Mouse (Mus musculus): ENCODE data around the gene Ptpn11. TPM values are rescaled to one million over a fixed set of nuclear protein-coding genes. Genes with fewer than 3 reads are reported as not detected.

Ptpn11 gene
- polyA plus RNA-seq, 1 experiment from 2014 or later, result 21.5 TPM

DNA sequence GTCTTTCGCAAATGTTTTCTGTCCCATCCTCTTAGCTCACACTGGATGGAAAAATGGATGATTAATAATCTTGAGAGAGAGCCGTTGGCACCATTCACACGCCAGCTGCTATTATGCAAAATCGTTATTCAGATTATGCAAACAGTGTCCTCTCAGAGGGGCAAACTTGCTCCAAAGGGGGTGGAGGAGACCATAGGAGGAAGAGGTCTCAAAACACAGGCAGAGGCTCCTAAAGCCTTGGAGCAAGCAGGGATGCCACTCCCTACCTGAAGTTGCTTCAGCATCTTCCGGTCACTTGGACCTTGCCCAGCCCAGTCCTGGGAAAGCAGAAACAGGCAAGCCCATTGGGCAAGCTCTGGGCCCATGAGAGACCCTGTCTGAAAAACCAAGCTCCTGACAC lies 67.8 kb downstream of the Ptpn11 start:
- Histone ChIP-seq H3K36me3 (ENCODE audit: control insufficient read depth, insufficient read depth, low read length) (no peaks in the 10 kb centered on the region), H3K4me3 (ENCODE audit: low read depth, low read length) (no peak overlapping the region), H3K4me2 (no peak overlapping the region), H3K4me1 (replicated peaks; ENCODE audit: control insufficient read depth, insufficient read depth, low read length) (no peaks in the 10 kb centered on the region), H3K27ac (ENCODE audit: low read depth, low read length) (no peak overlapping the region), H3K9me3 (ENCODE audit: control insufficient read depth, low read length) (no peaks in the 10 kb centered on the region), H3K9ac (ENCODE audit: low read depth, low read length) (no peak overlapping the region), H3K27me3 (replicated peaks; ENCODE audit: control insufficient read depth, insufficient read depth, low read length) (no peaks in the 10 kb centered on the region)
- ATAC-seq (replicated peaks; ENCODE audit: low FRiP score), result no peak
- no peak for DNase-seq (ENCODE audit: low spot score)
- WGBS, result 85% methylated on average over 5 of the region's 5 CpGs

DNA sequence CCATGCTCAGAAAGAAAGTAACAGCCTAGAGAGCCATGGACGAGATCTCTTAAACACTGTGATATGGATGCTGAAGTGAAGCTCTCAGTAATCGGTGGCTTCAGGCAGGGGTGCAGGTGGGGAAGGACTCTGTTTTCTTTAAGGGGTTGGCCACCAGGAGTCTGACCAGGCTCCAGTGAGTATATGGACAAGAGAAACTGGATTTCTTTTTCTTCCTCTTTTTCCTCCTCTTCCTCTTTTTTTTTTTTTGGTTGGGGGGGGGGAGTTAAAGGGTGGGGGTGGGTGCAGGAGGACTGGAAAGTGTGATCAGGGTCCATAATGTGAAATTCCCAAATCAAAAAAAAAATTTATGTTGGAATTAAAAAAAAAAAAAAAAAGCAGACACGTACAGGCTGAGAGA lies 68.6 kb downstream of the Ptpn11 start:
- Histone ChIP-seq H3K27me3 (replicated peaks; ENCODE audit: control insufficient read depth, insufficient read depth, low read length) (no peaks in the 10 kb centered on the region), H3K9ac (ENCODE audit: low read depth, low read length) (no peak overlapping the region), H3K4me1 (replicated peaks; ENCODE audit: control insufficient read depth, insufficient read depth, low read length) (no peaks in the 10 kb centered on the region), H3K27ac (ENCODE audit: low read depth, low read length) (no peak overlapping the region), H3K9me3 (ENCODE audit: control insufficient read depth, low read length) (no peaks in the 10 kb centered on the region), H3K36me3 (ENCODE audit: control insufficient read depth, insufficient read depth, low read length) (no peaks in the 10 kb centered on the region), H3K4me3 (ENCODE audit: low read depth, low read length) (no peak overlapping the region), H3K4me2 (no peak overlapping the region)
- no peak for ATAC-seq (replicated peaks; ENCODE audit: low FRiP score)
- 60% methylated on average over 3 of the region's 3 CpGs for WGBS
- DNase-seq (ENCODE audit: low spot score), result no peak

DNA sequence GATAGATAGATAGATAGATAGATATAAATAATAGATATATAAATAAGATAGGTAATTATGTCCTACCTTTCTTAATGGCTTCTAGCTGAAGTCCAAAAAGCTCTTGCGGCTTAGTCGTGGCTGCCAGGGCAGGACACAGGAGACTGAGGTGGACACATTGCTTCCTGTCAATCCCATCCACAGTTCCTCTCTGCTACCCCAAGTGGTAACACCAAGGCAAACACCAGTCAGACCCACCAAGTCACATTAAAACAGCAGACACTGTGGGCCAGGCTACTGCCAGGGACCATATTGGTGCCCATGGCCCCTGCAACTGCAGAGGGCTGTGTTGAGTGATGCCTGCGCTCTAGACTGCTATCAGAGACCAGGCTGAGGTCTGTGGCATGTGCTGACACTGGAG lies 69.2 kb downstream of the Ptpn11 start:
- Histone ChIP-seq H3K9me3 (ENCODE audit: control insufficient read depth, low read length) (no peaks in the 10 kb centered on the region), H3K4me3 (ENCODE audit: low read depth, low read length) (no peak overlapping the region), H3K27ac (ENCODE audit: low read depth, low read length) (no peak overlapping the region), H3K4me2 (no peak overlapping the region), H3K27me3 (replicated peaks; ENCODE audit: control insufficient read depth, insufficient read depth, low read length) (no peaks in the 10 kb centered on the region), H3K4me1 (replicated peaks; ENCODE audit: control insufficient read depth, insufficient read depth, low read length) (no peaks in the 10 kb centered on the region), H3K9ac (ENCODE audit: low read depth, low read length) (no peak overlapping the region), H3K36me3 (ENCODE audit: control insufficient read depth, insufficient read depth, low read length) (no peaks in the 10 kb centered on the region)
- no peak for ATAC-seq (replicated peaks; ENCODE audit: low FRiP score)
- DNase-seq (ENCODE audit: low spot score), result no peak
- 79% methylated on average over 3 of the region's 3 CpGs for WGBS

DNA sequence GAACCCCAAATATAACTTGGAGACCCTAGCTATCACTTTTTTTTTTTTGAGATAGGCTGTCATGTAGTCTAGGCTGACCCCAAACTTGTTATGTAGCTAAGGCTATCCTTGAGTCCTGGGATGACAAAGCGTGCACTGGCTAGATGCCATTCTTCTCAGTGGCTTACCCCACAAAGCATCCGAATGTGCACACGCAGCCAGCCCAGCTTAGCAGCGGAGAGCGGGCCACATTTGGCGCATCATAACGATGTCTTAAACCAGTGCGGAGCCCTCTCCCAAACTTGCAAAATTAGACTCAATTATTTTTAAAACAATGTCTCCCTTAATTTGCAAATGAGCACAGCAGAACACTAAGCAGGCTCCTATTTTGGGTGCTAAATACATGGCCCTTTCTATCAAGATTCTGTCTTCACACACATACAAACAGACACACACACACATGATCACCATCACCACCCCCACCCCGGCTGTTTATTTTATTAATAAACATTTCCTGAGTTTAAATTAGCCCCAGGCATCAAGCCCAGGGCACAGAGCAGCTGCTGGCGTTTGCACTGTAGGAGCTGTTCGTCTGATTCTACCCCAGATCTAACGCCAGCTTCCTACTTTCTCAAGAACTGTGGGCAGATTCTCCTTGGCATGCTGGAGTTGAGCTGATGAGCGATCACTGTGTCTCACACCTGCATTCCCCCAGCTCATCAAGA lies 71.7 kb downstream of the Ptpn11 start:
- no peaks in the 10 kb centered on the region for H3K9me3 ChIP-seq (ENCODE audit: control insufficient read depth, low read length)
- no peak overlapping the region for H3K9ac ChIP-seq (ENCODE audit: low read depth, low read length)
- ATAC-seq (replicated peaks; ENCODE audit: low FRiP score) (no peak), DNase-seq (ENCODE audit: low spot score) (no peak)
- no peaks in the 10 kb centered on the region for H3K36me3 ChIP-seq (ENCODE audit: control insufficient read depth, insufficient read depth, low read length)
- H3K27ac ChIP-seq (ENCODE audit: low read depth, low read length), result no peak overlapping the region
- H3K4me2 ChIP-seq, result no peak overlapping the region
- no peaks in the 10 kb centered on the region for H3K27me3 ChIP-seq (replicated peaks; ENCODE audit: control insufficient read depth, insufficient read depth, low read length)
- no peak overlapping the region for H3K4me3 ChIP-seq (ENCODE audit: low read depth, low read length)
- 83% methylated on average over 13 of the region's 13 CpGs for WGBS
- H3K4me1 ChIP-seq (replicated peaks; ENCODE audit: control insufficient read depth, insufficient read depth, low read length), result no peaks in the 10 kb centered on the region

DNA sequence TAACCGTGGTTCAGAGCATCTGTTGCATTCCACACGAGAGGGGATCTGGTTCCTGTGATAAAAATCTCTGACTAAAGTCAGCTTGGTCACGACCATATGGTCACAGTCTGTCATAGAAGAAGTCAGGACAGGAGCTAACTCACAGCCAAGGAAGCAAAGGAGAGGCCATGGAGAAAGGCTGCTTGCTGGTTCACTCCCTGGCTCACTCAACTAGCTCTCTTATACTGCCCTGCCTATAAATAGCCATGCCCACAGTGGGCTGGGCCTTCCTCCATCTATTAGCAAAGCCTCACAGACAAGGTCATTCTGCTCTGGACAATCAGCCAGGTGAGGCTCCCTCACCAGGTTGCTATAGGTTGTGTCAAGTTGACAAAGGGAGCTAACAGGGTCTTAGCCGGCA lies 72.9 kb downstream of the Ptpn11 start:
- DNase-seq (ENCODE audit: low spot score) (no peak), ATAC-seq (replicated peaks; ENCODE audit: low FRiP score) (no peak)
- Histone ChIP-seq H3K9me3 (ENCODE audit: control insufficient read depth, low read length) (no peaks in the 10 kb centered on the region), H3K4me1 (replicated peaks; ENCODE audit: control insufficient read depth, insufficient read depth, low read length) (no peaks in the 10 kb centered on the region), H3K27me3 (replicated peaks; ENCODE audit: control insufficient read depth, insufficient read depth, low read length) (no peaks in the 10 kb centered on the region), H3K36me3 (ENCODE audit: control insufficient read depth, insufficient read depth, low read length) (no peaks in the 10 kb centered on the region), H3K4me3 (ENCODE audit: low read depth, low read length) (no peak overlapping the region), H3K9ac (ENCODE audit: low read depth, low read length) (no peak overlapping the region), H3K4me2 (no peak overlapping the region), H3K27ac (ENCODE audit: low read depth, low read length) (no peak overlapping the region)
- WGBS, result 39% methylated on average over 4 of the region's 4 CpGs

DNA sequence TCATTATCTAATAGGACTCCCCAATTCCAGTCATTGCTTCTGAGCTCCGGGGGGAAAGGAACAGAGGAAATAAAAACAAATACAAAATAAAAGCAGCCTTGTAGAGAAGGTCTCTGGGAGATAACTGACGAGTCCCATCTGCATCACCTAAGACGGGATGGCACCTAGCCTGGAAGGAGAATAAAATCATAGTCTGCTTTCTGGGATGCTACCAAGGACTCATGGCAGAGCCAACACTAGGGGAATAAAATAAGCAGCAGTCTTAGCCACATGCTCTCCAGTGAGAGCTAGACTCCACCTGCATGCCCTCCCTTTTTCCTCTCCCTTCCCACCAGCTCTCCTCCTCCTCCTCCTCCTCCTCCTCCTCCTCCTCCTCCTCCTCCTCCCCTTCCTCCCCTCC lies 74.3 kb downstream of the Ptpn11 start:
- 68% methylated on average over 3 of the region's 3 CpGs for WGBS
- Histone ChIP-seq H3K9ac (ENCODE audit: low read depth, low read length) (no peak overlapping the region), H3K36me3 (ENCODE audit: control insufficient read depth, insufficient read depth, low read length) (no peaks in the 10 kb centered on the region), H3K4me3 (ENCODE audit: low read depth, low read length) (no peak overlapping the region), H3K4me1 (replicated peaks; ENCODE audit: control insufficient read depth, insufficient read depth, low read length) (no peaks in the 10 kb centered on the region), H3K27me3 (replicated peaks; ENCODE audit: control insufficient read depth, insufficient read depth, low read length) (no peaks in the 10 kb centered on the region), H3K27ac (ENCODE audit: low read depth, low read length) (no peak overlapping the region), H3K4me2 (no peak overlapping the region), H3K9me3 (ENCODE audit: control insufficient read depth, low read length) (no peaks in the 10 kb centered on the region)
- DNase-seq (ENCODE audit: low spot score) (no peak), ATAC-seq (replicated peaks; ENCODE audit: low FRiP score) (no peak)

DNA sequence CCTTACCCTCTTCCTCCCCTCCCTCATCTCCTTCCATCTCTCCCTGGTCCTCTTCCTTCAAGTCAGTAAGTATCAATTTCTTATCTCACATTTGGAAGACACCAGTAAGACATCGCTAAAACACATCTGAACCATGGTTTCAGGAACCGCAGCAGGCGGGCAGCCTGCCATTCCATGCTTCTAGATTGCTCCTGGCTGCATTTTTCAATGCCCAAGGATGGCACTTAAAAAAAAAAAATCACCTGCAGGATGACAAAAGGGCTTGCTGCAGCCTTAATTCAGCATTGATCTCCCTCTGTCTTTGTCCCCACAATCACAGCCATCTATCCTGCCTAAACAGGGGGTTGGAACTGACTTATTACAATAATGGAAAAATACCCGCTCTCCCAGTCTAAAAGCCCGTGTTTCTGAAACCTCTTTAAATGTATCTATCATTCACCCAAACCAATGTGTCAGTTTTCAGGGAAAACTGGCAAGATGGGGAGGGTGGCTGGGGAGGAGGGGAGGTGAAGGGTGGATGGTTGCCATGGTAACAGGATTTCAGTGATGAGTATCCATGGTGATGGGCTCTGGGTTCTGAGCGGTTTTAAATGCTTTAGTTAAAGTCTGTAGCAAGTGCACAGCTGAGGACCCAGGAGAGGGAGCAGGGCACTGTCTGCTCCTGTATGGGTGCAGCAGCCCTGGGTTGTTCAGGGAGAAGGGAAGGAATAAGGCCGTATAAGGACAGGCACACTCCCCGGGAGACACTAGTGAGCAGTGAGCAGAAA lies 75.6 kb downstream of the Ptpn11 start:
- Histone ChIP-seq H3K4me2 (no peak overlapping the region), H3K36me3 (ENCODE audit: control insufficient read depth, insufficient read depth, low read length) (no peaks in the 10 kb centered on the region), H3K27me3 (replicated peaks; ENCODE audit: control insufficient read depth, insufficient read depth, low read length) (no peaks in the 10 kb centered on the region), H3K9ac (ENCODE audit: low read depth, low read length) (no peak overlapping the region), H3K4me1 (replicated peaks; ENCODE audit: control insufficient read depth, insufficient read depth, low read length) (no peaks in the 10 kb centered on the region), H3K4me3 (ENCODE audit: low read depth, low read length) (no peak overlapping the region), H3K9me3 (ENCODE audit: control insufficient read depth, low read length) (no peaks in the 10 kb centered on the region), H3K27ac (ENCODE audit: low read depth, low read length) (no peak overlapping the region)
- WGBS, result 65% methylated on average over 8 of the region's 8 CpGs
- DNase-seq (ENCODE audit: low spot score) (no peak), ATAC-seq (replicated peaks; ENCODE audit: low FRiP score) (no peak)

DNA sequence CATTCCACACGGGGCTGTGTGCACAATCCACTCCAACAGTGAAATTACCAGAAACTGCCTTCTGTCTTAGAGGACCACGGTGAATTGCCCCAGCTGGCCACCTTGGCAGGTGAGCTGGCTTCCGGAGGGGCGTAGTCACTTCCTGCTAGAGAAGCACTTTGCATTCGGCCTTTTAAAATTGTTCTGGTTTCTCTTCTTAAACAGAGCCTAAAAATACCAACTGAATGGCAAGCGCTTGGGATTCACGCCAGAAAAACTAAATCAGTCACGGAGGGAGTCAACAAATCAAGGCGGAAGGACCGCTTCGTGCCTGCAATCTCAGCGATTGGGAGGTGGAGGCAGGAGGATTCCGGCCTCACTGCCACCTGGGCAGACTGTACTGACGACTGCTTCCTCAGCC lies 77.0 kb downstream of the Ptpn11 start:
- Histone ChIP-seq H3K27me3 (replicated peaks; ENCODE audit: control insufficient read depth, insufficient read depth, low read length) (no peaks in the 10 kb centered on the region), H3K9me3 (ENCODE audit: control insufficient read depth, low read length) (no peaks in the 10 kb centered on the region), H3K36me3 (ENCODE audit: control insufficient read depth, insufficient read depth, low read length) (no peaks in the 10 kb centered on the region), H3K4me3 (ENCODE audit: low read depth, low read length) (no peak overlapping the region), H3K4me2 (no peak overlapping the region), H3K4me1 (replicated peaks; ENCODE audit: control insufficient read depth, insufficient read depth, low read length) (no peaks in the 10 kb centered on the region), H3K27ac (ENCODE audit: low read depth, low read length) (no peak overlapping the region), H3K9ac (ENCODE audit: low read depth, low read length) (no peak overlapping the region)
- no peak for DNase-seq (ENCODE audit: low spot score)
- no peak for ATAC-seq (replicated peaks; ENCODE audit: low FRiP score)
- WGBS, result 78% methylated on average over 14 of the region's 14 CpGs

DNA sequence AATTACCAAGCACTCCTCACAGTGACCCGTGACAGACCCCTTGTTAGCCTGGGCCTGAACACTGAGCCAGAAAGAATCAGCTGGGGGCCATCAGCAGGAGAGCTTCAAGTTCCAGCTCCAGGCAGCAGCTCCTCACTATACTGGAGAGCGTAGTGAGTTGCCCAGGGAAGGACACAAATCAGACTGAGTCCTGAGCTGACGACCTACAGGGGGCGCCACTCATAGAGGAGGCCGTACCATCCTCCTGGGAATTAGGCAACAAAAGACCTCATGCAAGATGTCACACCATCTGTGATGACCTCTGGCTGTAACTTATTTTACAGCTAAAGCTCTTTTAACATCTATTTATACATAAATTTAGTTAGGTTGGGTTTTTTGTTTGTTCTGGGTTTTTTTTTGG lies 78.8 kb downstream of the Ptpn11 start:
- no peaks in the 10 kb centered on the region for H3K36me3 ChIP-seq (ENCODE audit: control insufficient read depth, insufficient read depth, low read length)
- no peak overlapping the region for H3K4me2 ChIP-seq
- H3K4me3 ChIP-seq (ENCODE audit: low read depth, low read length), result no peak overlapping the region
- DNase-seq (ENCODE audit: low spot score) (no peak), ATAC-seq (replicated peaks; ENCODE audit: low FRiP score) (no peak)
- H3K9ac ChIP-seq (ENCODE audit: low read depth, low read length), result no peak overlapping the region
- no peaks in the 10 kb centered on the region for H3K4me1 ChIP-seq (replicated peaks; ENCODE audit: control insufficient read depth, insufficient read depth, low read length)
- WGBS, result 57% methylated on average over 5 of the region's 5 CpGs
- no peaks in the 10 kb centered on the region for H3K9me3 ChIP-seq (ENCODE audit: control insufficient read depth, low read length)
- H3K27ac ChIP-seq (ENCODE audit: low read depth, low read length), result no peak overlapping the region
- no peaks in the 10 kb centered on the region for H3K27me3 ChIP-seq (replicated peaks; ENCODE audit: control insufficient read depth, insufficient read depth, low read length)

Measured in liver, embryonic 11.5 days (tissue).